Mouse (Mus musculus): ENCODE measurements at regions not wholly inside any gene's neighbourhood (a gene's known extent, or its start where the extent isn't known, plus 50 kb on each side); places are given as distances from the start of the nearest gene placed in this dataset.

DNA sequence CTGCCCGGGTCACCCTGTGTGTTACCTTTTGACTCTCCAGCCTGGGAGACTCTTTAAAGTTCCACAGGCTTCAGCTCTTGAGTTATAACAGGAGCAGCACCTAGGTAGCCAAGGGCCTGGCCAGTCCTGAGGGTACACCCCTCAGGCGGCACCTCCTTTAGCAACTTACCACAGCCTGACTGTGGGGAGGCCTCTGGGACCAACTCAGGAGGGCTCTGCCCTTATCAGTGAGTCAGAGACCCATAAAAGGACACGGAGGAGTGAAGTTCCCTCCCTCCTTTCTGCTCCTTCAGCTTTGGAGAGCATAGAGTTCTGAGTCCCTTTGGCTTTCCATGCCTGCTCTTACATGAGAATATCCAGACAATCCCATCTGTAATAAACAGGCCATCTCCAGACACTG lies 222.5 kb upstream of the Msx2 start:
- no peak for DNase-seq

DNA sequence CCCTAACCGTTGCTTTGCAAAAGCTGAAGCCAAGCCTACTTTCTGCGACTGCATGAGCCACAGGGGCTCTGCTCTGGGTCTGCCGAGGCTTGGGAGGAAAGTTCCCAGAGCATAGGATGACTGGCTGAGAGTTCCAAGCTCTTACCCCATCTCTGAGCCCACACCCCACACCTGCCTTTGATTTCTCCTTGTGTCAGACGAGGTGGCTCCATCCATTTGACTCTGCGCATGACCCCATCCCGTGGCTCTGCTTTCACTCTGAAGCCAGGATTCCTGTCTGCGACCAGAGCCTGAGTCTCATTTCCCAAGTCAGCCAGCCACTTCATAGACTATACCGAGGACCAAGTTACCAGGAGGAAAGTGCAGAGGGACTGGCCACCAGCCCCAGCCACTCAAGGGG lies 216.1 kb upstream of the Msx2 start:
- DNase-seq = no peak

DNA sequence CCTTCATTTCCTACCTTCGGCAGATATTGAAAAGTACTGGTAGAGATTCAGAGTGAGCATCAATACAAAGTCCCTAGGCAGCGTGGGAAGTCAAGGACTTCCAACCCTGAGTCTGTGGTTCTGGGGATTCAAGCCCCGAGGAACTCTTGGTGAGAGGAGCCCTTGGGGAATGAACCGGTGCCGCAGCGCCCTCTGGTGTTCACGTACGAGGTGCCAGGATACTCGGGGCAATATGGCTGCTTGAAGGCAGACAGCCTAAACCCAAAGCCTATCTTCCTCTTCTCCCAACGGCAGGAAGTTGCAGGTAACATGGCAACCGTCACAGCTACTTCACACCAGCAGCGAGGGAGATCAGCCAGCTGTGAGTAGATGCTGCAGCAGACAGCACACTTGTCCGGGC lies 215.6 kb upstream of the Msx2 start:
- peak; percentile 8 for DNase-seq

DNA sequence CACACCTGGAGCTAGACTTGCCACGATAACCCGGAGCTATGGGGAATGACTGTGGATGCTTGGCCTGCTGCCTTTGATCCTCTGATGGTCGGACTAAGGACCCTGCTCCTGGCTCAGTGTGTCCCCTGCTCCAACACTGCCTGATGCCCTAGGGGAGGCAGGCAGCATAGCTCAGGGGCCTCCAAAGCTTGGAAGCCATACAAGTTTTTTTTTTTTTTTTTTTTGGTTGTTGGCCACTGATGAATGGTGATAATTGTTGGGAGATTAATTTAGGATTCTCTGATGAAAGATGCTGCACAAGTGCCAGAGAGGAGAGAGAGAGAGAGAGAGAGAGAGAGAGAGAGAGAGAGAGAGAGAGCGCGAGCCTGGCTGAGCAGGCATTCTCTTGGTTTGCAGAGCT lies 211.6 kb upstream of the Msx2 start:
- DNase-seq = no peak

DNA sequence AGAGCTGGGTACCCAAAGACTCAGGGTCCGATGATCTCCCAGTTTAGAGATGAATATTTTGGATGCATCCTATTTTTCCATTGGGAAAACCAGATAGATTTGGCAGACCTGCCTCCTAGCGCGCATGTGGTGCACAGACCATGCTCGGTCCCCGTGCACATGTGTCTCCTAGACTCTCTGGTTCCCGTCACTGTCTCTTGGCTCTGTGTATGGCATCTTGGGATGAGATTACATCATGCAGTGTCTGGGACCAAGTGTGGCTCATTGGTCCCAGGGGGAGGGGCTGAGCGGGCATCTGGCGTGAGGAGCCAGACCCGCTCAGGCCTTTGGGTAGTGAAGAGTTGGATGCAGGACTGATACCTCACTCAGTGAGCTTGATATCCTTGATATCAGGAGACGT lies 204.3 kb upstream of the Msx2 start:
- DNase-seq = no peak

DNA sequence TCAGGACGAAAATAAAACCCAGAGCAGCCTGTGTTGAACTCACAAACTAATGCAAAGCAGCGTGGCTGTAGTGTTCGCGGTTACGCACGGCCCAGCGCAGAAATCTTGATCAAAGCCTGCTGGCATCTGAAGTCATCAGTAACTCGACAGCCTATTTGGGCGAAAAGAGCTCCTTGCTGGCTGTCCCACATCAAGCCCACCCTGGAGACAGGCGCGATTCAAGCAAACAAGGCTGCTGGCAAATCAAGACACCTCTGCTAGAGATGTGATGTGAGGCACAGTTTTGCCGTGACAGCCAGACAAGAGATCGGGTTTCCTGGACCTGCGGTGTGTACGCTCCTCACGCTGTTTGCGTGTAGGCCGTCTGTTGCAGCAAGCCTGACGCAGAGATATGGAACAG lies 197.5 kb upstream of the Msx2 start:
- DNase-seq = no peak

DNA sequence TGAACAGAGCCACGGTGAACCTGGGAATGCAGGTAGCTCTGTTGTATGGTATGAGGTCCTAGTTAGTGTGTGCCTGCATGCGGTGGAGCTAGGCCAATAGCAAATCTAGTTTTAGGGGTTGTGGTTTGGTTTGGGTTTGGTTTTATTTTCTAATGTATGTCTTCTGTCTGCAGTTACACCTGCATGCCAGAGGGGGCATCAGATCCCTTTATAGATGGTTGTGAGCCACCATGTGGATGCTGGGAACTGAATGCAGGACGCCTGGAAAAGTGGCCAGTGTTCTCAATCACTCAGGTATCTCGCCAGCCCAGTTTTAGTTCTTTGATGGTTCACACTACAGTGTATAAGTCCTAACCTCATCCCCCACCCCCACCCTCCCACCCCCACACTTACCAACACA lies 194.6 kb upstream of the Msx2 start:
- no peak for DNase-seq

DNA sequence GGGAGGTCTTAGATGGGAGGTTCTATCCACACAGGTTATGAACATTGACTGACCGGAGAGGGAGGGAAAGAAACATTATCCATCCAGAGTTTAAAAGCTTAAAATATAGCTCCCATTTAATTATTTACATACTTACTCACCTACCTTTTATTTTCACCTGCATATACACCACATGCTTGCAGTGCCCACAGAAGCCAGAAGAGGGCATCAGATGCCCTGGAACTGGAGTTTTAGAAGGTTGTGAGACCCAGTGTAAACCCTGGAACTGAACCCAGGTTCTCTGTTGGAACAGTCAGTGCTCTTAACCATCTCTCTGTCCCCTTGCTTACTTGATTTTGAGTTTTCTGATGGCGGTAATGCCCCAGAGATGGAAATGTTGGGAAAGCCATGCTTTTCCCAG lies 192.7 kb upstream of the Msx2 start:
- DNase-seq = no peak

DNA sequence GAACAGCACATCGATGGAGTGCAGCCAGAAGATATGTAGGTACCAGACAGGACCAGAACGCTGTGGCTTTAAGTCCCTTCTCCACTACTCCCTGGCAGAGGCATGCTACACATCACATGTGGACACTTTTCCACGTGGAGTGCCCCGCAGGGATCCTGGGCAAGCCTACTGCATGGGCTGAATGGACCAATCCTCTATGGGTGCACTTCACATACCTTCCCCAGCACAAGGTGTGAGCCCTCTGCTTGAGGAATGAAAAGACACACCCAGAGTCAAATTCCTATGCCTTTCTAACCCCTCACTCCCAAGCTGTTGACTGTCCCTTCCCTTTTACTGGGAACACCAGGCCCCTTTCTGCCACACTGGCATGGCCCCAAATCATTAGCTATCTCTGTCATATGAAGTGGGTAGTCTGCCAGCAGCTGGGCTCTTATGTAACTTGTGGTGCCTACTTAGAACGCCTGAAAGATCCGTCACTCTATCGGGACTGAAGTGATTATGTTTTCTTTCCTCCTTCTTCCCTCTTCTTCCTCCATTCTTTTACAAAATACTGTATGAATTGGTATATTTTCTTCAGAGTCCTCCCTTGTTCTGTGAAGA lies 191.9 kb upstream of the Msx2 start:
- DNase-seq = no peak

DNA sequence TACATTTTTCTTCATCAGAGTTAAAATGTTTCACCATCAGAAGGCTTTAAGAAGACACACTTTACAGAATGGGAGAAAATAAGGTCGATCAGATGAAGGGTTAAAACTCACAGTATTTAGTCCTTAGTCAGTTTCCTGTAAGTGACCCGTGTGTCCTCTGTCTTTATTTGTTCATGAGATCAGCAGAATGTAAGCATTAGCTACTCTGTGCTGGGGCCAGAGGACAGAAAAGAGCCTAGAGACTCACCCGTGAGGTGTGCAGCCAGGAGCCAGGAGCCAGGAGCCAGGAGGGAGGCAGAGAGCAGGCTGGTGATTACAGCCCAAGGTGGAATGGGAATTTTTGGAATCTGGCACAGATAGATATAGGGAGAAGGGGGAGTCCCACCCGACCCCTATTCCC lies 180.0 kb upstream of the Msx2 start:
- DNase-seq = no peak

DNA sequence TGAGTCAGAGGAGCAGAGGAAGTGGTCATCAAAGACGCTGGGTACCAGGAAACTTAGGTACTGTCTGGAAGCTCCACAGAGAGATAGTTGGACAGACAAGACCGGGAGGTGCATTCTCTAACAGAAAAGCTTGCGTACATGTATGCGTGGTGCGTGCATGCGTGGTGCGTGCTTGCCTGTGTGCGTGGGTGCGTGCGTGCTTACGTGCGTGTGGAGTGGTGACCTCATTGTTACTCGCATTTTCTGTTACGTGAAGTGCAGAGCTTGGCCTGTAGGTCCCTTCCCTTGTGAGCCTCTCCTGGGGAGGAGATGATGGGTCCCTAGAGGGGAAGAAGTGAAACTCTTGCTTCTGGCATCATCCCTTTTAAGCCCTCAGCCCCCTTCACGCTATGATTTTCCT lies 175.5 kb upstream of the Msx2 start:
- no peak for DNase-seq

DNA sequence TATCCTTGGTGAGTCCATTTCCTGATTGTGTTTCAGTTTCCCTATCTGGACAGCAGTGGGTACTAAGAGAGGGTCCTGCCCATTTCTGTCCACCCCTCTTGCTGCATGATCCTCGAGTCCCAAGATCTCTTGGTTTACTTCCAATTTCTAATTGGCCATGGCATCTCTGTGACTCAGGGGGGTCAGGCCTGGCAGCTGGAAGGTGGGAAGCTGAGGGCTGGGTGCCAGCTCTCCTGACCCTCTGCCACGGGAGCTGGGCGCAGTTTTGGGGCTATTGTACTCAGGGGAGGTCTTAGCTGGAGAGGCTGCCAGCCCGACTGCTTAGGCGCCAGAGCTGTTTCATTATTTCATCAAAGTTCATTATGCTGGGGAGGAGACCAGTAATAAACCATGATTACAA lies 169.7 kb upstream of the Msx2 start:
- DNase-seq = no peak

DNA sequence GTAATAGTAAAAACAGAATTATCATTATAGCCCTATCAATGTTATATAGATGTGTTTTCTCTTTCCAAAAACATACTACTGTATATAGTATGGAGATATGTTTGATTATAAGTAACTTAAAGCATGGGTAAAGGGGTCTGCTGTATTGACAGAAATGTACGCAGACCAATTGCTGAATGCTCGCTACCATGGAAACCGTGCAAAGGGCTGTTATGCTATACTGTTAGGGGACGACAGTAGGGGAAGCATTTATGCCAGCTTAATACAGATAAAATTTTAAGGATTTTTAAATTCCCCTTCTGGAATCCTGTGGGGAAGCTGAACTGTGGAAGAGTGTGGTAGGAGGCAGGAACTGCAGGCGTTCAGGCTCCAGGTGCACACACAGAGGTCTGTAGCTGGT lies 166.7 kb upstream of the Msx2 start:
- no peak for DNase-seq

DNA sequence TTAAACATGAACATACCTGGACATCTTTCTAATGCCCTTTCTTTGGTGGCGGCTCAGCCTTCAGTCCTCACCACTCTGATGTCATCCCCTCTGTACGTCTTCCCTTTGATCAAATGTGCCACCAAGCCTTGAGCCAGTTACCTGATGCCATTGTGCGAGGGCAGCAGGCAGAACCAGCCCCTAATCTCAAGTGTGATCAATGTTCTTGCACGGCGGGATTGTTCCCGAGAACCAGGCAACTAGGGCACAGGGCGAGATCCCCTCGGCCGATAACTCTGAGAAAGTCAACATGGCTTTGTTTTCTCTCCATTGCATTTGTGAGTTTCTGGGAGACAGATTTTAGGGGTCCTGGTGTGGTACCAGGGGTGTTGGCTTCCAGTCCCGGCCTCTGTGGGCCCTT lies 166.2 kb upstream of the Msx2 start:
- no peak for DNase-seq

DNA sequence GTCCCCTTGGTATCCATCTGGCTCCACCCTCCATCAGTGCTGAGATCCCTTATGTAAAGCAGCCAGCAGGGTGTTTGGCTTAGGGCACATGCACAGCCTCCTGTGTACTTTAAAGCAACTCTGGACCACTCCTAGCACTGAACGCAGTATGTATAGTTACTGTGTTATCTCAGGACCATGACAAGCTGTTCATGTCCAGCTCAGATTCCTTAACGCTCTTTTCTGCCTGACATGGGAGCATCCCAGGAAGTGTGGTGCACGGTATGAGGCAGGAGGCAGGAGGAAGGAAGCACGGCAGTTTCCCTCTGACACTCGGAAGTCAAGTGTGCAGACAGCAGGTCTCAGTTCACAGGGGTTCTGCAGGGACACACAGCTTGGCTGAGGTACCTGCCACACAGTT lies 163.1 kb upstream of the Msx2 start:
- DNase-seq = no peak

DNA sequence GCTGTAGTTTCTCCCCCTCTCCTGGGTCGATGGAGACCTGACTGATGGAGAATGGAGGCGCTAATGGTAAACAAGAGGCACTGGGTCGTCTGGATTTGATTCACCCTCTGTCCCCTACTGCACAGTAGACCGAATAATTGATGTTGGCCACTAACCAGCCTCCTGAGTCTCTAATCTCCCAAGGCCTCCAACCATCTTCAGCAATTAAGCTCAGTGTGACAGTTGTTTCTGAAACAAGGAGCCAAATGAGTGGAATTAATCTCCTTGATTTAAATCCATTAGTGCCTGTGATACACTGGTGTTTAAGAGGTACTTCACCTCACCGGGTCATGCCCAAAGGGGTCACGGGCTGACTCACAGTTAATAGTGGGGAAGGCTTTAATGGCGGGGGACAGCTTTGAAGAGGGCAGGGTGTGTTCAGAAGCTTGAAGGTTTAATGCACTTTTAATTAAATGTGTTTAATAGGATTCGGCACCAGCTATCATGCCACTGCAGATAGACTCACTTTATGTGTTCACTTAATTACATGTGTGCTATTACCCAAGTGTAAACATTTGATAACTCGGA lies 161.8 kb upstream of the Msx2 start:
- DNase-seq = no peak

DNA sequence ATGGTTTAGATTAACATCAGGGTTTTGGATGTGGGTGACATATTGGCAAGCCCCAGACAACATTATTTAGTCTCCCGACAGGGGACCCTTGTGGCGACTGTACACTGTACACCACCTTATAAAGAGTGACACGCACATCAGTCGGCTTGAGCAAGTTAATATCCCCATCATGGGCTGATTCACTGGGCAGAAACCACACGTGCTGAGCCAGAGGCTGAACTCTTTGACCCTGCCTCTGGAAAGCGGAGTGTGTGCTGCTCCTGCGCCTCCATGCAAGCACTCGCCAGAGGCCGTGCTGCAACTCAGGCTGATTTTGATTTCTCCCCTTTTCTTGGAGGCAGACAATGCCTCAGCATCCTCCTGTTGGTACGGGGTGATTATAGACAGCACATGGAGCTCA lies 125.2 kb upstream of the Msx2 start:
- DNase-seq = no peak

DNA sequence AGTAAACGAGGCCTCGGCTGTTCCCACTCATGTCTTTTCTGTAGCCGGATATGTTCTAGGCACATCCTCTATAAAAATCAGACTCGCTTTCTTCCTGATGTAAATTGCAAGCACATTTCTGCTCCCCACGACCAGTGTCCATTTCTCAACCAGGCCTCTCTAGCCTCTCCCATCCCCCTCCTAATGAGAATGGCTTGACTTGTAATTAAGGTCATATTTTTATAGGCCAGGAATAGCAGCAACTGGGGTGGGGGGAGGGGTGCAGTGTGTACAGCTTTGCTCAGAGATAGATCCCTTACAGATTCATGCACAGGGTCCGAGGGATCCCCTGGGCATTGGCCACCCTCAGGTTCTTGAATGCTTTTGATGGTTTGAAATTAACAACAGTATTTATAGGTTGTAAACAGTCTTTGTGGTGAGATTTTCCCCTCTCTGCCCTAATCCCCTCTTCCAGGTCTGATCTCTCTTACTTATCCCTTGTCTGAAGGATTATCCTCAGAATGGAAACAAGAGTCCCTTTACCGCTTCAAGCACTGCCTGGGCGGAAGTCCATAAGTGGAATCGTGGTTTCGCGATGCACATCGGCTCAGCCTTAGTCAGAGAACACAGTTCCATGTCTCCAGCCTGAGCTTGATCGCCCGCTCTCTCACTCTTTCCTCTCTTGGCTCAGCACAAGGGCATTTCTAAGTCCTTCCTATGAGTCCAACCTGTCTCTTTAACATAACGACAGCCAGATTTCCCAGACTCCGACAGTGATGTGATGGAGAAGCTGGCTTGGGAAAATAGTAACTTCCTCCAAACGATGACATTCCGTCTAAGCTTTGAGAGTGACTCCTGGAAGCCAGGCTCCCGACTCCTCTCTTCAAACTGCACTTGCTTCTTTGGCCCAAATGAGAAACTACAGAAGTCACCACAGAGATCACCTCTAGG lies 124.3 kb upstream of the Msx2 start:
- no peak for DNase-seq

DNA sequence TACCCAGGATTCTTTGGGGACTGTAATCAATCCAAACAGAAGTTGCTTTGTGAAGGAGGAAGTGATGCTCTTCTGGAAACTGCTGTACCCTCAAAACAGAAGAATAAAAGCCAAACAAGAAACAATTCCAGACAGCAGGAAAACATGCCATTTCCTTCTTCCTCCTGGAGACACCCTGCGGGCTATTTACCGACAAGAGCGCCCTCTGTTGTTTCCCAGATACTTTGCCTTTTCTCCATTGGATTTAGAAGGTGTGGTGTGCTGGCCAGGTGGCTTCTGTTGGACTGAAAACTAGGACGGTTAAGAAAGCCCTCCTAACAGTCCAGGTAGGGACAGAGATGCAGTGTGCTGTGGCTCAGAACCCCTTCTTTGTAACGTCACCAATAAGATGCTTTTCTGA lies 119.9 kb upstream of the Msx2 start:
- DNase-seq = no peak

DNA sequence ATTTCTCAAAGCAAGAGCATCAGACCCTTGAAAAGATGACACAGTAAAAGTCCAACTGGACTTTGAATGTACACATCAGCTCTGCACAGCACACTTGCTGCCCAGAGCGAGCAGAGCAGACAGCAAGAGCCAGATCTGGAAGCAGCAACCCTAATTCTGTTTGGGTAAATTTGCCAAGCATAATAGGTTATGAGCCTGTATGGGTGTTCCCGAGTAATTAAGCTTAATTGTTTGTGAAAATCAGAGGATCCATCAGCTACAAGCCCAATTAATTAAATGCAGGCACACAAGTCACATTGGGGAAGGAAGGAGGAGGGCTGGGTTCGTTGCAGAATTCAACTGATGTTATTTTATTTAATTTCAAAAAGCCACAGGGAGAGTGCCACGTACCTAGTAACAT lies 113.9 kb upstream of the Msx2 start:
- no peak for DNase-seq

DNA sequence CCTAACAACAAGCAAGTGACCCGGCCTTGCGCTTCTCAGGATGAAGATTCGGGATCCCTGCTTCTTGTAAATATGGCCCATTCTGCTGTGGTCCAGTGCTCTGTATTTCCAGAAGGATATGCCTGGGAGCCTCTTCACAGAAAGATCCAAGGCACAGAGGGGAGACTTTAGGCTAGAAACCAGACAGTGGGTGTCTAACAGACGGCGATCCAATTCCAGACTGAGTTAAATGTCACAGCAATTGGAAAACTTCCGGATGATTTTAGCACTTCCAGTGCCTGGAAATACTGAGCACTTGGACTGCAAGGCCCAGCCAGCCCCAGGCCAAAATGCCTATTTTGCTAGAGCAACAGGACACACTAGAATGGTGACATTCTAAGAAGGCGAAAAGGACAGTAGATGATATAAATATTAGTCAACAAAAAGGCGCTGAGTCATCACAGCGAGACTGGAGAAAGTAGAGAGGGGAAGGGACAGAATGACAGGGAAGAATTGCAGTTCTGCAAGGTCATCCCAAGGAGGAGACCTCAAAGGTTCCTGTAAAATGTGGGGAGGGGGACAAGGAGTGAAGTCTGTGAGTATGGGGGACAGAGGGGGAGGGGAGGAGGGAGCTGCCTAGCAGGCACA lies 111.7 kb upstream of the Msx2 start:
- no peak for DNase-seq

DNA sequence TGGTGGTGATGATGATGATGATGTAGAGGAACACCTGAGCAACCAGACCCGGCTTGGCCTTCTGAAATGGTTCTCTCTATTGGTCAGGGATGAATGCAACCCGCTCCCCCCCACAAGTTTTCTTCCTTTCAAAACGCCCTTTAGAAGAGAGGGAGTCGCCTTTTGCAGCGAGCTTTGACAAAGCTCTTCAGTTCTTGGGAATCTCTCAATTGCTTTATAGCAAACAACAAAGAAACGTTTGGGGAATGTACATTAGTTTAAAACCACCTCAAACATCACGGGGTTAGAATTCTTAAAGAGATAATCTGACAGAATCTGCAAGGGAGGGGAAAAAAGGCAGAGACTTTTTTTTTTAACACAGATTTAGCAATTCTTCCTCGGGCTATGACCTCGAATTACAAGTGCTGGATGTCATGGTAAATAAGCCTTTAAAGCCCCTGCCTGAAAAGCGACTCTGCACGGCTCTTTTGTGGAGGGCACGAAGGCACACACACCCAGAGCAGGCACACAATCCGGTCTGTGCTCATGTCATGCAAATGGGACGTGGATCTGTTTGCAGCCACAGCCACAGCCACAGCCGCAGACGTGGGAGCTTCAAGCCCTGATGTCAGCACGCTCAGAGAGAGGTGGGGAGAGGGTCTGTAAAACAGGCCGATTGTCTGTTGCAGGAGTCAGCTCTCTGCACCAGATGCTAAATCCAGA lies 81.2 kb upstream of the Msx2 start:
- no peak for DNase-seq

DNA sequence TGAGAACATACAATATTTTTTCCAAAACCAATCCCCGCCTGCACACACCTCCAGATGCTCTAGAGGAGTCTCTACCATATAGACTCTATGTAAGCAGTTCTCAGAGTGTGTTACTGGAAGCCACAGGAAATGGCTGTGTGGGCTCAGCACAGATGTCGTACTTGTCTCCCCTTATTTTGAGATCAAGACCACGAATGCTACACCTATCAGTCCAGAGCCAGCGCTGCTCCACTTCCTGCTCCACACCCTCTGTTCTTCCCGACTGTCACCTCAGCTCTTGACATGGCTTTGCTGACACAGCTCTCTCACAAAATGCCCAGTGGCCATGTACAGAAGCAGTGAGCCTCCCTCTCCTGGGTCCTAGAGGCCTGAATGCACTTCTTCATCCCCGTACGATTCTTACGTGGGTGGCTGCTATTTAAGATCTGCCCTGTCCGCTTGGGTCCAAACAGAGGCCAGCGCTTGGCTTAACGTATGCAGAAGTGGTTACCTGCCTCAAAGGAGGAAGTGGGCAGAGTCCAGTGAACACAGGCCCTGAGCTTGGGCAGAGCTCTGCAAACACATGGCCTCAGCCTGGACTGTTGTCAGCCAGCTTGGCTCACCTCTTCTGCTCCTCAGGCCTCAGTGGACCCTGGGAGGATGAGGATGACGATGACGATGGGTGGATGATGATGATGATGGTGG lies 80.5 kb upstream of the Msx2 start:
- no peak for DNase-seq
